Mouse (Mus musculus) gonadal fat pad, adult 2 months (tissue): ENCODE measurements around the gene Chadl. TPM values are rescaled to one million over a fixed set of nuclear protein-coding genes. Genes with fewer than 3 reads are reported as not detected.
"Not testable (repeated sequence)": the region's sequence is repeated elsewhere in the genome, so short reads cannot be mapped to it uniquely, and the experiment has no call there.

Experiments used
- DNase-seq: peaks from one replicate; pipeline ENCODE4 v3.0.0-alpha.2; 2012; ENCODE audit warnings: low read depth
- polyA plus RNA-seq: library from polyadenylated mRNA; depleted of rRNA; stranded (reverse); fragments of >200 nt; gene quantifications from 2 replicates; pipeline ENCODE4 v1.2.3, GENCODE M21; 2012; rRNA removed

The Chadl gene
- polyA plus RNA-seq, result 2.1 and 3.4 TPM in 2 replicates

DNA sequence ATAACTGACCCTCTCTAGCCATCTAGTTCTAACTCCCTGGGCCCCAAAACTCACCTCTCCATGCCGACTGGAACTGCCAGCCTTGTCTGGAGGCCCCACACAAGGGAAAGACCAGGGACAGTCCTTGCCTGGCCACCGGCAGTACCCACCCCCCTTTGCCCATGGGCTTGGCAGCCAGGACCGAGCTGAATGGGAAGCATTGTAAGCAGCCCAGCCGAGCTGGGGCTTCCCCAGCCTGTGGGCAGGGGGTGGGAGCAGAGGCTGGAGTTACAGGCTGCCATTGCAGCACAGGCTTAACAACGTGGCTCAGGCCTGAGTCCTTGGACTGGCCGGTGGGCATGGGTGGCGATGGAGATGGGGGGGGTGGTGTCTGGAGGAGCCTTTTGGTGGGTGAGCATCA, at the start of gene Chadl:
Gene Chadl, minus strand, starts transcription at position 113 of the 400 bp plus-strand sequence.
- no peak for DNase-seq

DNA sequence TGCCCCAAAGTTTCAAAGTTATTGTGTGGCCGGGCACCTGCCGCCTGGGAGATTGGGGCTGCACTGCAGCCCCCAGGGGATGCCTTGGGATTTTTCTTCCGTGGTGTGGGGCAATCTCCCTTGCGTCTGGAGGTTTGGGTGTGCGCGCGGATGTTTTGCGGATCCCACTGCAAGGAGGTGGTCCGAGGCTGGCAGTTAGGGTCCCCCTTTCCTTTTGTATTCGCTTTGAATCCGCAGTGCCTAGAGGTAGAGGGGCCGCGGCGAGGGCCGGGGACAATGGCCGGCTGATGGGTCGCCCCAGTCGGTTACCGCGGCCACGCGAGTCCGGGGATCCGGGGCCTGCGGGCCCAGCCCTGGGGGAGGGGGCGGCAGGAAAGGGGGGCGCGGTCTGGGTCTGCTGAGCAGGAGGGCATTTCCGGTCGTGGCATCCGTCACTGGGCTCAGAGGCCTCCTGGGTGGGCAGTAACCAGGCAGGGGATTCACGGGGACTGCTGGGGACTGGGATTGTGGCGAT, 48.6 kb upstream of the Chadl start:
- no peak for DNase-seq

DNA sequence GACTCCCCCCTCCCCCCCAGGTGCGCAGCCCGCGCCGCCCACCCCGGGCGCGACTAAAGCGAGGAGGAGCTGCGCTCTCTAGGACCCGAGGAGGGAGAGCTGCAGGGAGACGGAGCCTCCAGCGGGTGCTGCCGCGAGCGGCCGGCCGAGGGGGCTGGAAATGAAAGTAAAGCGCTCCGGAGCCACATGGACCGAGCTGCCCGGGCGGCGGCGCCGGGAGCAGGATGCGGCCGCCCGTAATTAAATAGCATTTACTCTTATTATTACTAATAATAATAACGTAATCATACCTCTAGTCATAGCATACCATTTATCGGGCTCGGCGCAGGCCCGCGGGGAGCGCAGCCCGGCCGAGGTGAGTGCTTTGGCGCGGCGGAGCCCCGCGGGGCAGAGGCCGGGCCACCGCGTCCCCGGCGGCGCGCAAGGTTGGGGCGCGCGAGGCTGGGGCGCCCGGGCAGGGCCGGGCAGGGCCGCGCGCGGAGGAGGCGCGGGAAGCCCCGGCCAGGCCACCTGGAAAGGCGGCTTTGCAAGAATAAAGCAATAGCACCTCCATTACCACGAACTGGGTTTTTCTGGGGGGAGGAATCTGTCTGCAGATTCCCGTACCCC, 48.0 kb upstream of the Chadl start, which contains the start of the genes Zc3h7b and Rangap1:
Gene Zc3h7b, plus strand, starts transcription at position 66 of the 609 bp plus-strand sequence.
Gene Rangap1, minus strand, starts transcription at position 539 of the 609 bp plus-strand sequence.
- no peak for DNase-seq

- not testable (repeated sequence) for DNase-seq
These were observed 45.3 kb upstream of the Chadl start for GRCm38 (mm10) chr15:81742368-81742767.

DNA sequence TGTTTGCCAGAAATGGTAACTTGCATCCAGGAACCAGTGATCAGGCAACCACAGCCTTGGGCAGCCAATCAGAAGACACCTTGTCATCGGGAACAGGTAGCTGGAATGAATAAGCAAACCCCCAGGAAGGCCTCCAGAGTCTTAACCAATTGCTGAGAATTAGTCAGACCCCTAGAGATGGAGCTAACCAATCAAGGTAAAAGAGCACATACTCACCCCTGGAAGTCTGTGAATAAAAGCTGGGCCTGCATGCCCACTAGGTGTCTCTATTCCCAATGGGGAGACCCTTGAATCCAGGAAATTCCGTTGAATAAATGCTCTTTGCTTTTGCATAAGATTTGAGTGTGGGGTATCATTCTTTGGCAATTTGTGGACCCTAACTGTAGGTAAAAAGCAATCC, 42.8 kb upstream of the Chadl start:
- DNase-seq, result no peak

DNA sequence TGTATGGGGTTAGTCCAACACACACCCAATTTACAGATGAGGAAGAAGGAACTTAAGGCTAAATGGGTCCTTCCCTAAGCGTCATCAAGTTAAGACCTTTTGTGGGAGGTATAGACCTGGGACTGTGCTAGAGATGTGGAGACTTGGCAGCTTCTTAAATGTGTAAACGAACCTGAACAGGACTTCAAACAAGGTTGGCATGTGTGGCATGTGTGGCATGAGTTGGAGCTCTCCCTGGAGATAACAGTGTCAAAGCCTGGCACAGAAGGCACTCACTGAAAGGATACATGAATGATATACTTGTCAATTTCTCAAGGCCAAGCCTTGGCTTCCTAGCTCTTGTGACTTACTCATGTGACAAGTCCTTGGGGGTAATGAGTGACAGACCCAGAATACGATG, 42.2 kb upstream of the Chadl start:
- DNase-seq, result no peak

- no peak for DNase-seq
These were observed 38.0 kb upstream of the Chadl start for GRCm38 (mm10) chr15:81735075-81735474.

- peak; percentile 89 for DNase-seq
These were observed 32.9 kb upstream of the Chadl start for GRCm38 (mm10) chr15:81729792-81730635.

- no peak for DNase-seq
These were observed 32.2 kb upstream of the Chadl start for GRCm38 (mm10) chr15:81729241-81729791.

DNA sequence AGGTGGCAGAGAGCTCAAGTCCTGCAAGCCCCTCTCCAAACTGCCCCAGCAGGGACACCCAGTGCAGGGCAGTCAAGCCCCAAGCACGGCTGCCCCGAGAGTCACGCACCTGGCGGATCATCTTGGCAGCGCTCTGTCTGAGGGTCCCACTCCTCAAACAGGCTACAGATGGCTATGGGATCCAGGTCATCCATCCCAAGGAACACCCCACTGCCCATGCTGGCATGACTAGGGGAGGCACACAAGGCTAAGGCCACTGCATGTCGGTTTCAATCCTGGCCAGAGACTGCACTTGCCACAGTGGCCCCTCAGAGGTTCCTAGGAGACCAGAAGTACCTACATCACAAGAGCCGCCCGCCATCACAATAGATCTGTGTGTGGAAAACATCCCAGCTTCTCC, 28.9 kb upstream of the Chadl start:
- DNase-seq, result no peak

DNA sequence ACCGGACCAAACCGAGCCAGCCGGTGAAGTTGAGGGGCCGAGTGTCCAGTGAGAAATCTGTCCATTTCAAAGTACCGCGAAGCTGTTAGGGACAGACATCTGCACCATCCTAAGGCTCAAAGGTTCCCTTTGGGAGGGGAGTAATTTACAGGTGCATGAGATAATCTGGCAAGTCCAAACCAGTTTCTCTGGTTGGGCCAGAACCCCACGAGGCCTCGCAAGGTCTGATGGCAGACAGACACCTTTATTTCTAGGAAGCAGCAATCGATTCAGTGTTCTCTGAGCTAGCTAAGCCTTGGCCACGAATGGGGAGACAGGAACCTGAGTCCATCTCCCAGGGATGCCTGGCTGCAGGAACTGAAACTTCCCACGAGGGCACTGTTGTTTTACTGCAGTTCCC, 26.6 kb upstream of the Chadl start:
- no peak for DNase-seq

- DNase-seq, result no peak
These were observed 25.3 kb upstream of the Chadl start for GRCm38 (mm10) chr15:81722361-81722760.

- no peak for DNase-seq
These were observed 22.0 kb upstream of the Chadl start for GRCm38 (mm10) chr15:81719139-81719531.

- no peak for DNase-seq
These were observed 21.4 kb upstream of the Chadl start for GRCm38 (mm10) chr15:81718336-81719138.

DNA sequence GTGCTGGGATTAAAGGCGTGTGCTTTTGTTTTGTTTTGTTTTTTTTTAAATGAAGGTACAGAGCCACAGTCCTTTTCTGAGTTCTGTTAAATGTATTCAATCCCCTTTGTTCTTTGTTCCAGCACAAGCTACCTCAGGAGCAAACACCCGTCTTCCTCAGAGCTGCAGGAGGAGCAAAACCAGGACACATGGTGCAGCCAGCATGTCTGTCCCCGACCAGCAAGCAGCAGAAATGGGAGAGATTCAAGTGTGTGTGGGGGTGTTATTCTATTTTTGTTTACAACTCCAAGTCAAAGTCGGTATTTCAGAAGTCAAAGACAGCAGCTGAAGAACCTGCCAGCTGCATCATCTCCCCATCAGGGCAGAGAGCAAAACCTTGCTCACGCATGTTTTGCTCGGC, 16.7 kb upstream of the Chadl start:
- no peak for DNase-seq

DNA sequence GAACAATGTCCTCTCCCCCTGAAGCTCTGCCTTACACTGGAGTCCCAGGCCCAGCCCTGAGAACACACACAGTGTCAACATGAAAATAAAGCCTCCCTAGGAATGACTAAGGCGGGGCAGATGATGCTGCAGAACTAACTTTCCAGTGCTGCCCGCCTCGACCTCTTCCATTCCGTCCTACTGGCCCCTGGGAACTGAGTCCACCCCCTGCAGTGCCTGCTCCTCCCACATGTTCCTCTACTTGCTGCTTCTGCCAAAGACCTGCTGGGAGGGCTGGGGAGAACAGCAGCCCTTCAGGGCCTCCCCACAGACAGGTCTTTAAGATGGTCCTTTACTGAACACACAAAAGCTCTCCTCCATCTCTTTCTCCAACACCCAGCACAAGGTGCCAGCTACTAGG, 13.7 kb upstream of the Chadl start:
- no peak for DNase-seq

DNA sequence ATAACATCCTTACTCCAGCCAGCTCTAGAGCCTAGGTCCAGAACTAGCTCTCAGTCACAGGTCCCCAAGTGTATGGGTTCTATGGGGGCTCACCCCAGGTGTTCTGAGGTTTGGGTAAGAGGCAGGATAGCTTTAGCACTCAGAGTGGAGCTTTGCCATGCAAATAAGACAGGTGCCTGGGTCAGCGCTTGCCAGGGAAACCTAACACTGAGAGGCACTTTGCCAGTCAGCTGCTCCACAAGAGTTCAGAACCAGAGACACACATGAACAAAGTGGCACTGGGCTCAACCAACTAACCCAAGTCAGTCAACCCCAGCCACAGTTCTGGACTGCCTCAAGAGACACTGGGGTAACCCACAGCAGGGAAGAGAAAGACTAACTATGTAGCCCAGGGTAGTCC, 12.6 kb upstream of the Chadl start:
- no peak for DNase-seq

DNA sequence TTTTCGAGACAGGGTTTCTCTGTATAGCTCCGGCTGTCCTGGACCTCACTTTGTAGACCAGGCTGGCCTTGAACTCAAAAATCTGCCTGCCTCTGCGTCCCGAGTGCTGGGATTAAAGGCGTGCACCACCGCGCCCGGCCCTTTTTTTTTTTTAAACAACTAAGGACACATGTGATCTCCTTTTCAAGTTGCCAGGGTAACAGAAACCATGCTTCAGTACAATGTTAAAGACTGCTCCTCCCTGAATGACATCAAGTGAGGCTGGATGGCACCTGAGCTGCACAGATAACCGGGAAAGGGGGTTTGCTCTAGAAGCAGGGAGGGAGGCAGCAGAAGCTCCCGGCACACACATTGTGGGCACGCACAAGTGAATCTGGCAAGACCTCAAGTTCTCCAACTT, 11.9 kb upstream of the Chadl start:
- no peak for DNase-seq

GRCm38 (mm10) chr15:81703094-81703489, 6.0 kb upstream of the Chadl start:
- DNase-seq, result no peak

- no peak for DNase-seq
These were observed 5.4 kb upstream of the Chadl start for GRCm38 (mm10) chr15:81702306-81703093.

- not testable (repeated sequence) for DNase-seq
These were observed 4.3 kb upstream of the Chadl start for GRCm38 (mm10) chr15:81701350-81701749.
